In the genomic region with DNA sequence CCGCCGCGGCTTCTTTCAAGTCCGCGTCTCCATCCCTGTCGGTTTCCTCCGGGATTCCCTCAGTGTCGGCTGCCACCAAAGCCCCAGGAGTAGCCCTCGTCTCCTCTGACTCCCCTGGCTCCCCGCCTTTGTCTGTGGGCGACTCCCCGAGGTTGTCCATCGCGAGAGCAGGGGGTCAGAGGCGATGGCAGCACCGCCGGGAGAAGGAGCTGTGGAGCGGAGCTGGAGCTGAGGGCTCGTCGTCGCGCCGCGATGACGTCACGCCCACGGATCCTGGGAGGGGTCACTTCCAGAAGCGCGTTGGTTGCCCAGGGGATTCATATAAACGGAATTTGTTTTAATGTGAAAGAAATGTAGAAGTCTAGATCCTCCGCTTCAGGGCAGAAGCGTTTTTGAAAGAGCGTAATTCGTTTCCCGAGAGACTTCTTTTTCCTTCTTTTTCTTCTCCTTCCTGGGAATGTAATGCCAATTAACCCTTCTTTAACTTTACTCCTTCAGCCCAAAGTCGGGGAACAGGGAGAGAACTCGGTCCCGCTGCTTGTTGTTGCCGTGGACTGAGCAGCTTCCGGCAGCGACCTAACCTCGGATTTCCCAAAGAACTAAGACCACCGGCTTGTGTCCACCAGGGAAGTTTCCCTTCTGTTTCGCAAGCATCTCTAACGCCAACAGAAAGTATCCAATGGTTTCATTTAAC, we compare ENCODE assay signal across 8 mouse cellular contexts. TPM values are rescaled to one million over a fixed set of nuclear protein-coding genes. Genes with fewer than 3 reads are reported as not detected.
A peak's percentile ranks its signal among the peaks of the same experiment; 100 is the strongest.
DNase-seq lines count a peak whose midpoint lies in the region; ATAC-seq lines count a peak whose summit lies in the region.

No protein-coding gene starts in this region.

- peak overlapping the region; percentile 96 for H3K4me2 ChIP-seq in forebrain, embryonic 11.5 days (ENCODE audit: low read depth, low read length, severe bottlenecking)
- H3K4me2 ChIP-seq in heart, embryonic 16.5 days (ENCODE audit: low read depth, low read length) = peak overlapping the region; percentile 92
- H3K4me2 ChIP-seq in liver, embryonic 15.5 days = peak overlapping the region; percentile 99
- peak overlapping the region; percentile 85 for H3K4me2 ChIP-seq in neural tube, embryonic 12.5 days (replicated peaks)

- H3K9ac ChIP-seq in forebrain, embryonic 11.5 days (ENCODE audit: low read length) = peak overlapping the region; percentile 88
- H3K9ac ChIP-seq in heart, embryonic 16.5 days (ENCODE audit: low read length) = peak overlapping the region; percentile 95
- peak overlapping the region; percentile 86 for H3K9ac ChIP-seq in liver, embryonic 15.5 days
- H3K9ac ChIP-seq in neural tube, embryonic 12.5 days = peak overlapping the region; percentile 84

- WGBS in forebrain, embryonic 11.5 days = under 1% methylated on average over 45 of the region's 45 CpGs
- under 1% methylated on average over 45 of the region's 45 CpGs for WGBS in heart, embryonic 16.5 days
- WGBS in liver, embryonic 15.5 days (ENCODE audit: insufficient replicate concordance) = under 1% methylated on average over 45 of the region's 45 CpGs
- under 1% methylated on average over 45 of the region's 45 CpGs for WGBS in neural tube, embryonic 12.5 days

- DNase-seq in c-Kit-positive CD71-negative TER-119-negative erythroid progenitor cells, embryonic 14.5 days (ENCODE audit: low read depth) = peak; percentile 89
- peak; percentile 96 for DNase-seq in forebrain, embryonic 11.5 days (ENCODE audit: low spot score)
- DNase-seq in kidney, postnatal 36 days = peak; percentile 96 to 97
- peak; percentile 93 for DNase-seq in telencephalon, adult 2 months (ENCODE audit: low read depth, low spot score)

- peaks cover 4% of the 10 kb centered on the region; the same call in 1 of the 2 replicates for H3K36me3 ChIP-seq in forebrain, embryonic 11.5 days (ENCODE audit: control insufficient read depth, insufficient read depth, low read length)
- peaks cover 18% of the 10 kb centered on the region for H3K36me3 ChIP-seq in heart, embryonic 16.5 days (ENCODE audit: control insufficient read depth, insufficient read depth)
- peaks cover 17% of the 10 kb centered on the region for H3K36me3 ChIP-seq in liver, embryonic 15.5 days (replicated peaks)
- H3K36me3 ChIP-seq in neural tube, embryonic 12.5 days = peaks cover 16% of the 10 kb centered on the region

- peaks cover 9% of the 10 kb centered on the region; the same call in 1 of the 2 replicates for H3K4me1 ChIP-seq in forebrain, embryonic 11.5 days (replicated peaks; ENCODE audit: control insufficient read depth, insufficient read depth, low read length)
- peaks cover 27% of the 10 kb centered on the region for H3K4me1 ChIP-seq in heart, embryonic 16.5 days (ENCODE audit: control insufficient read depth, insufficient read depth, low read length)
- H3K4me1 ChIP-seq in liver, embryonic 15.5 days (replicated peaks) = peaks cover 42% of the 10 kb centered on the region
- peaks cover 24% of the 10 kb centered on the region for H3K4me1 ChIP-seq in neural tube, embryonic 12.5 days

- ATAC-seq in CD4-positive, CD25-positive, alpha-beta regulatory T cell, adult 4 months = peak; percentile 43
- peak; percentile 38 for ATAC-seq in forebrain, embryonic 11.5 days (replicated peaks; ENCODE audit: low FRiP score)
- ATAC-seq in heart, embryonic 16.5 days (replicated peaks; ENCODE audit: extremely low read depth, insufficient read depth, low FRiP score) = peak; percentile 37; the same call in 1 of the 2 replicates
- peak; percentile 34 for ATAC-seq in liver, embryonic 15.5 days (ENCODE audit: insufficient read depth)
- ATAC-seq in neural tube, embryonic 12.5 days (ENCODE audit: low FRiP score, low read depth) = peak; percentile 28; the same call in 1 of the 2 replicates

- H3K27ac ChIP-seq in forebrain, embryonic 11.5 days (ENCODE audit: low read depth, low read length) = 0 out of 2 replicates have a peak overlapping the region, but pooled peaks have one; percentile 4
- peak overlapping the region; percentile 76 for H3K27ac ChIP-seq in heart, embryonic 16.5 days (ENCODE audit: low read length)
- H3K27ac ChIP-seq in liver, embryonic 15.5 days (replicated peaks) = peak overlapping the region; percentile 85
- H3K27ac ChIP-seq in neural tube, embryonic 12.5 days = no peak overlapping the region

- H3K9me3 ChIP-seq in forebrain, embryonic 11.5 days (ENCODE audit: control insufficient read depth, low read length) = no peaks in the 10 kb centered on the region
- H3K9me3 ChIP-seq in heart, embryonic 16.5 days (replicated peaks; ENCODE audit: control insufficient read depth, low read length) = no peaks in the 10 kb centered on the region
- no peaks in the 10 kb centered on the region for H3K9me3 ChIP-seq in liver, embryonic 15.5 days (replicated peaks)
- no peaks in the 10 kb centered on the region for H3K9me3 ChIP-seq in neural tube, embryonic 12.5 days

- H3K4me3 ChIP-seq in forebrain, embryonic 11.5 days (ENCODE audit: low read depth, low read length) = peak overlapping the region; percentile 92
- H3K4me3 ChIP-seq in heart, embryonic 16.5 days (ENCODE audit: low read length) = peak overlapping the region; percentile 91
- peak overlapping the region; percentile 93 for H3K4me3 ChIP-seq in liver, embryonic 15.5 days (replicated peaks)
- H3K4me3 ChIP-seq in neural tube, embryonic 12.5 days = peak overlapping the region; percentile 92

- no peaks in the 10 kb centered on the region for H3K27me3 ChIP-seq in forebrain, embryonic 11.5 days (ENCODE audit: control insufficient read depth, insufficient read depth, low read length)
- H3K27me3 ChIP-seq in heart, embryonic 16.5 days (ENCODE audit: control insufficient read depth, insufficient read depth, low read length) = no peaks in the 10 kb centered on the region
- H3K27me3 ChIP-seq in liver, embryonic 15.5 days = no peaks in the 10 kb centered on the region
- H3K27me3 ChIP-seq in neural tube, embryonic 12.5 days (replicated peaks) = no peaks in the 10 kb centered on the region

RNA-seq across cellular contexts. Expression of gene Anks1, which starts 1.4 kb away (rescaled TPM):
- 1 to 10 TPM; 3.7 to 4.7 TPM for polyA plus RNA-seq in CD4-positive, CD25-positive, alpha-beta regulatory T cell, adult 4 months (2017; shearing (Covaris generic))
- 40.9 and 42.6 TPM in 2 replicates for polyA plus RNA-seq in forebrain, embryonic 11.5 days (2014; fragmentation: Nextera tagmentation; extraction: Ambion mirVana)
- polyA plus RNA-seq in heart, embryonic 16.5 days (2015; fragmentation: Nextera tagmentation; extraction: Ambion mirVana) = 11.4 and 13.0 TPM in 2 replicates
- polyA plus RNA-seq in liver, embryonic 15.5 days (2015; fragmentation: Nextera tagmentation; extraction: Ambion mirVana) = 3.4 and 4.3 TPM in 2 replicates
- polyA plus RNA-seq in neural tube, embryonic 12.5 days (2016; fragmentation: Nextera tagmentation; extraction: Ambion mirVana) = 84.6 and 93.6 TPM in 2 replicates

RNA-seq across cellular contexts. Expression of gene Taf11, which starts 2.0 kb away (rescaled TPM):
- 10 to 100 TPM; 38.2 to 42.3 TPM for polyA plus RNA-seq in CD4-positive, CD25-positive, alpha-beta regulatory T cell, adult 4 months (2017; shearing (Covaris generic))
- 92.1 and 98.5 TPM in 2 replicates for polyA plus RNA-seq in forebrain, embryonic 11.5 days (2014; fragmentation: Nextera tagmentation; extraction: Ambion mirVana)
- polyA plus RNA-seq in heart, embryonic 16.5 days (2015; fragmentation: Nextera tagmentation; extraction: Ambion mirVana) = 44.5 and 49.9 TPM in 2 replicates
- polyA plus RNA-seq in liver, embryonic 15.5 days (2015; fragmentation: Nextera tagmentation; extraction: Ambion mirVana) = 21.6 and 22.2 TPM in 2 replicates
- polyA plus RNA-seq in neural tube, embryonic 12.5 days (2016; fragmentation: Nextera tagmentation; extraction: Ambion mirVana) = 83.8 and 96.5 TPM in 2 replicates

RNA-seq across cellular contexts. Expression of gene Uhrf1bp1, which starts 51.4 kb away (rescaled TPM):
- 1 to 10 TPM in 1 of 2 experiments, under 1 TPM in 1; 0.65 to 1.3 TPM for polyA plus RNA-seq in CD4-positive, CD25-positive, alpha-beta regulatory T cell, adult 4 months (2017; shearing (Covaris generic))
- polyA plus RNA-seq in forebrain, embryonic 11.5 days (2014; fragmentation: Nextera tagmentation; extraction: Ambion mirVana) = 7.8 and 9.7 TPM in 2 replicates
- polyA plus RNA-seq in heart, embryonic 16.5 days (2015; fragmentation: Nextera tagmentation; extraction: Ambion mirVana) = 2.4 and 3.0 TPM in 2 replicates
- 2.2 and 2.5 TPM in 2 replicates for polyA plus RNA-seq in liver, embryonic 15.5 days (2015; fragmentation: Nextera tagmentation; extraction: Ambion mirVana)
- 7.8 TPM in 2 replicates for polyA plus RNA-seq in neural tube, embryonic 12.5 days (2016; fragmentation: Nextera tagmentation; extraction: Ambion mirVana)
